Mouse (Mus musculus) CH12.LX (cell line): ENCODE results near the gene Ppp2r5d. TPM values are rescaled to one million over a fixed set of nuclear protein-coding genes. Genes with fewer than 3 reads are reported as not detected.

ENCODE experiments used
- DNase-seq: peaks from one replicate; pipeline ENCODE4 v3.0.0-alpha.2; 2013; ENCODE audit errors: extremely low read depth
- H3K27ac ChIP-seq: 2 replicates; pipeline ENCODE4 v1.5.1; 2012; ENCODE audit warnings: low read depth, mild to moderate bottlenecking, control low read depth, moderate library complexity; ENCODE audit not compliant: insufficient read depth
- H3K27me3 ChIP-seq: replicated peaks from 2 replicates; pipeline ENCODE3; 2012; ENCODE audit warnings: inconsistent platforms
- H3K36me3 ChIP-seq, 2 experiments: replicated peaks in 1 of 2; 2 replicates each; pipeline versions ENCODE3 to v1.6.1; 2012; ENCODE audit warnings: inconsistent platforms in 1 of 2, low read length in 1 of 2, mild to moderate bottlenecking in 1 of 2, mixed read lengths in 1 of 2, moderate library complexity in 1 of 2; ENCODE audit not compliant: control insufficient read depth in 1 of 2, insufficient read depth in 1 of 2
- H3K4me1 ChIP-seq, 2 experiments: 2 replicates each; pipeline ENCODE4 v1.6.1; 2012; ENCODE audit warnings: inconsistent platforms in 1 of 2, moderate library complexity in 1 of 2; ENCODE audit not compliant: insufficient read depth in 2 of 2, control insufficient read depth in 1 of 2
- H3K4me2 ChIP-seq: 2 replicates; pipeline ENCODE4 v1.6.1; 2012; ENCODE audit warnings: low read depth, mild to moderate bottlenecking, control low read depth; ENCODE audit not compliant: poor library complexity, insufficient read depth, severe bottlenecking
- H3K4me3 ChIP-seq, 3 experiments: fragments of 150-350 bp in 1 of 3; sonication (generic) in 1 of 3; replicated peaks in 1 of 3; 2 replicates each; pipeline versions ENCODE3 to v1.5.1; 2011 to 2012; ENCODE audit warnings: low read depth in 2 of 3, low read length in 2 of 3, mild to moderate bottlenecking in 2 of 3, moderate library complexity in 2 of 3, control low read depth in 1 of 3, improper control_type of control experiment in 1 of 3, inconsistent platforms in 1 of 3, mixed read lengths in 1 of 3; ENCODE audit not compliant: poor library complexity in 1 of 3
- H3K79me2 ChIP-seq: replicated peaks from 2 replicates; pipeline ENCODE4 v1.6.1; 2012; ENCODE audit warnings: mild to moderate bottlenecking, moderate library complexity; ENCODE audit not compliant: control insufficient read depth, poor library complexity, insufficient read depth, severe bottlenecking; ENCODE audit errors: extremely low read depth
- H3K9ac ChIP-seq: 2 replicates; pipeline ENCODE4 v1.6.1; 2012; ENCODE audit warnings: low read depth, mild to moderate bottlenecking, control low read depth, moderate library complexity; ENCODE audit not compliant: insufficient read depth
- H3K9me3 ChIP-seq: replicated peaks from 2 replicates; pipeline ENCODE3; 2012; ENCODE audit warnings: low read length, inconsistent platforms, mixed read lengths
- CHD1 ChIP-seq: IDR thresholded peaks from 2 replicates; pipeline ENCODE4 v1.6.1; 2012; ENCODE audit warnings: low read depth, low read length, improper control_type of control experiment, inconsistent platforms
- E2F4 ChIP-seq: IDR thresholded peaks from 2 replicates; pipeline ENCODE4 v1.6.1; 2011; ENCODE audit warnings: low read depth, low read length, improper control_type of control experiment; ENCODE audit not compliant: insufficient replicate concordance
- ELF1 ChIP-seq: IDR thresholded peaks from 2 replicates; pipeline ENCODE4 v1.6.1; 2014; ENCODE audit warnings: low read depth, mild to moderate bottlenecking, inconsistent platforms, low read length, improper control_type of control experiment
- ETS1 ChIP-seq: conservative IDR thresholded peaks from 2 replicates; pipeline ENCODE4 v1.6.1; 2012; ENCODE audit warnings: low read depth, mild to moderate bottlenecking, inconsistent platforms, low read length, improper control_type of control experiment, moderate library complexity
- HCFC1 ChIP-seq: IDR thresholded peaks from 2 replicates; pipeline ENCODE4 v1.6.1; 2012; ENCODE audit warnings: low read depth, mild to moderate bottlenecking, inconsistent platforms, low read length, improper control_type of control experiment
- IRF4 ChIP-seq: IDR thresholded peaks from 2 replicates; pipeline ENCODE4 v1.6.1; 2014; ENCODE audit warnings: low read depth, mild to moderate bottlenecking, inconsistent platforms, low read length, improper control_type of control experiment
- MEF2A ChIP-seq: IDR thresholded peaks from 2 replicates; pipeline ENCODE4 v1.6.1; 2014; ENCODE audit warnings: low read depth, mild to moderate bottlenecking, inconsistent platforms, low read length, improper control_type of control experiment, borderline replicate concordance
- MXI1 ChIP-seq: IDR thresholded peaks from 2 replicates; pipeline ENCODE4 v1.6.1; 2011; ENCODE audit warnings: mild to moderate bottlenecking, low read depth, low read length, improper control_type of control experiment
- NELFE ChIP-seq: IDR thresholded peaks from 2 replicates; pipeline ENCODE4 v1.6.1; 2011; ENCODE audit warnings: low read depth, low read length, improper control_type of control experiment
- POLR2A ChIP-seq: IDR thresholded peaks from 2 replicates; pipeline ENCODE4 v1.6.1; 2011; ENCODE audit warnings: low read depth, mild to moderate bottlenecking, improper control_type of control experiment, low read length
- POLR2AphosphoS2 ChIP-seq: IDR thresholded peaks from 2 replicates; pipeline ENCODE4 v1.6.1; 2011; ENCODE audit warnings: low read depth, low read length, improper control_type of control experiment
- SIN3A ChIP-seq: IDR thresholded peaks from 2 replicates; pipeline ENCODE4 v1.6.1; 2012; ENCODE audit warnings: low read length, improper control_type of control experiment, inconsistent platforms
- TBP ChIP-seq: conservative IDR thresholded peaks from 2 replicates; pipeline ENCODE4 v1.6.1; 2011; ENCODE audit warnings: low read depth, low read length, improper control_type of control experiment
- ZMIZ1 ChIP-seq: IDR thresholded peaks from 2 replicates; pipeline ENCODE4 v1.6.1; 2012; ENCODE audit warnings: low read depth, mild to moderate bottlenecking, inconsistent platforms, low read length, improper control_type of control experiment
- ZNF384 ChIP-seq: IDR thresholded peaks from 2 replicates; pipeline ENCODE4 v1.6.1; 2012; ENCODE audit warnings: low read depth, low read length, improper control_type of control experiment, inconsistent platforms
- dilution Hi-C: fragments of 300-500 bp; cut with MboI; formaldehyde crosslinking; loops from 2 replicates; pipeline ENCODE4 v1.14.3; 2020; ENCODE audit warnings: low sequenced_read_pairs; ENCODE audit not compliant: extremely low pct_unique_long_range_greater_than_20kb, extremely low pct_ligation_motif_present
- in situ Hi-C: fragments of 300-500 bp; cut with MboI; formaldehyde crosslinking; loops from 3 replicates; pipeline ENCODE4 v1.14.3; 2019; ENCODE audit warnings: low sequenced_read_pairs, low pct_ligation_motif_present, low pct_unique_long_range_greater_than_20kb, mixed read lengths
- polyA plus RNA-seq: library from polyadenylated mRNA; unstranded; fragments of >175 nt; gene quantifications from 2 replicates; pipeline ENCODE4 v1.2.1, GENCODE M21; 2012; ENCODE audit warnings: low read depth; ENCODE audit not compliant: insufficient read length
- total RNA-seq, 2 experiments: library from RNA; depleted of rRNA; stranded (reverse); fragments of 300-350 nt in 1 of 2; fragments of >200 nt in 1 of 2; gene quantifications; 2 replicates each; pipeline ENCODE4 v1.2.3; 2012 to 2014

The Ppp2r5d gene
- total and polyA plus RNA-seq, 3 experiments: 56.2 to 75.4 (median 57.7) TPM

- peak within 1 kb of the TSS; percentile 64 to 94 (median 81) for H3K4me3 ChIP-seq
- peaks cover 13 to 37% of the 10 kb centered on the region in 2 experiments for H3K4me1 ChIP-seq
- H3K9ac ChIP-seq: peak within 1 kb of the TSS; percentile 45
- DNase-seq: peak; percentile 94
- in situ Hi-C loops: no loop called here
- peak within 1 kb of the TSS; percentile 90 for H3K4me2 ChIP-seq
- TF ChIP-seq POLR2AphosphoS2: peak; percentile 97
- peak; percentile 71; the same call in 1 of the 2 replicates for TF ChIP-seq ZMIZ1
- TF ChIP-seq POLR2A: peak; percentile 90
- TF ChIP-seq TBP: 0 out of 2 replicates have a peak, but pooled peaks have one; percentile 17
- peak; percentile 97 for TF ChIP-seq ELF1
- peak; percentile 47 for TF ChIP-seq NELFE
- no peak for TF ChIP-seq ETS1
- TF ChIP-seq SIN3A: peak; percentile 90
- TF ChIP-seq MXI1: peak; percentile 95
- TF ChIP-seq MEF2A: no peak
- TF ChIP-seq HCFC1: peak; percentile 84
- peak within 1 kb of the TSS; percentile 35 for H3K27ac ChIP-seq
- dilution Hi-C loops: no loop called here
- peaks cover 66 to 82% of the 10 kb centered on the region in 2 experiments for H3K36me3 ChIP-seq
- peaks cover 31% of the 10 kb centered on the region for H3K79me2 ChIP-seq
- H3K9me3 ChIP-seq: peaks cover 7% of the 10 kb centered on the region
- no peaks in the 10 kb centered on the region for H3K27me3 ChIP-seq
Observed at GRCm38 (mm10) chr17:46673850-46674529, 30.9 kb downstream of the Ppp2r5d start, which contains the start of gene Rrp36. TSS of gene Rrp36 (minus strand) at chr17:46674352.

- Histone ChIP-seq H3K36me3 (peaks cover 54 to 78% of the 10 kb centered on the region in 2 experiments), H3K79me2 (peaks cover 20% of the 10 kb centered on the region), H3K27me3 (no peaks in the 10 kb centered on the region), H3K4me1 (peaks cover 8 to 29% of the 10 kb centered on the region in 2 experiments), H3K4me2 (no peak overlapping the region), H3K9me3 (peaks cover 7% of the 10 kb centered on the region), H3K27ac (no peak overlapping the region), H3K9ac (no peak overlapping the region), H3K4me3 (no peak overlapping the region)
- DNase-seq: no peak
- in situ Hi-C loops (no loop called here), dilution Hi-C loops (no loop called here)
- TF ChIP-seq IRF4 (no peak), HCFC1 (no peak), ZMIZ1 (no peak), E2F4 (no peak), SIN3A (no peak), ZNF384 (no peak), CHD1 (no peak)
- TF ChIP-seq, all 38 proteins: peak for 0
Observed at GRCm38 (mm10) chr17:46669911-46670310, 35.0 kb downstream of the Ppp2r5d start.
